Mouse (Mus musculus) cerebellum, adult 18-20 months (tissue): ENCODE results near the gene Slc5a4b.

ENCODE experiments used
- DNase-seq, 2 experiments: peaks; one replicate each; pipeline ENCODE4 v3.0.0; 2021

The Slc5a4b gene

DNA sequence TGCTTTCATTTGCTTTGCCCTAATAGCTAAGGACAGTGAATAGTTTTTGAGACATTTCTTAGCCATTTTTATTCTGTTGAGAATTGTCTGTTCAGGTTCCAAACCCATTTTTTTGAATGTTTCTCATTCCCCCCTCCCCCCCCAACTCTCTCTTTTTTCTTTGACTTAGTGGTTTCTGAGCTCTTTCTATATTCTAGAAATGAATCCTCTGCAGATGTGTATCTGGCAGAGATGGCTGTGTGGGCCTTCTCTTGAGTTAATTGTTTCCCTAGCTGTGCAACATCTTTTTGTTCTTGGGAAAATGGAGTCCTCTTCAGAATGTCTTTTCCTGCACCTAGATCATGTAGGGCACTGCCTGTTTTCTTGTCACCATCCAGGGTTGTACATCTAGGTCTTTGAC lies 75.5 kb downstream of the Slc5a4b start:
- DNase-seq: no peak

DNA sequence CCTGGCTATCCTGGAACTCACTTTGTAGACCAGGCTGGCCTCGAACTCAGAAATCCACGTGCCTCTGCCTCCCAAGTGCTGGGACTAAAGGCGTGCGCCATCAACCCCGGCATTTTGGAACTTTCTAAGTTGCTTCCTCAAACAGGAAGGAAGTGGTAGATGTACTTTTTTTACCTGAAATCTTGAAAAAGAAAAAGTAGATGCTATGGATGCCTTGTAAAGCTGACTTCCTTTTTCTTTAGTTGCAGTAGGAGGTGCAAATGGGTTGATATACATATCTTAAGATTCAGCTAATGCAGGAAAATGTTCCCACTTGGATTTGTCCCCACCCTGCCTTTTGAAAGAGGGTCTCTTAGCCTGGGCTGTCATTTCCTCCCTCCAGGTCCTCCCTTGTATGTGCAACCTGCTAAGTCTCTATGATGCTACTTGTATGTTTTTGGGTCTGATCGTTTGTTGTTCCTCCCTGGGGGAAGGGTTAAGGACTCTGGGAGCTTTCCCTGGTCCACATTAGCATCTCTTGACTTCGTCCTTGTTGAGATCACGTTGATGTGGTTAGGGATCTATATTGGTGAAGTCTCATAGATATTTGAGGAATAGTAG lies 76.7 kb downstream of the Slc5a4b start:
- DNase-seq: no peak

DNA sequence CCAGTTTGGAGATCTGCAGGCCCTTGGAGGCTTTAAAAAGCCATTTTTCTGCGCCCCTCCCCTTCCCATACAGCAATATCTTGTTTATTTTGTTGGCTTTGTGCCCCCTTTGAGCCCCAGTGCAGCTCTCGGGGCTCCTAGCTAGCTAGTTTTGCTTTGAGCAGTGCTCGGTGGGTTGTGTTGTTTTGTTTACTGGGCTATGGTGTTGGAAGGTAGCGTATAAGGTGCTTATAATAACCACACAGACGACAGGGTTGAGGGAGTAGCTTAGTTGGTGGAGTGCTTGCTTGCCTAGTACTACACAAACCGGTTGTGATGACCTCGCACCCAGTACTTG lies 77.7 kb downstream of the Slc5a4b start:
- DNase-seq: no peak

DNA sequence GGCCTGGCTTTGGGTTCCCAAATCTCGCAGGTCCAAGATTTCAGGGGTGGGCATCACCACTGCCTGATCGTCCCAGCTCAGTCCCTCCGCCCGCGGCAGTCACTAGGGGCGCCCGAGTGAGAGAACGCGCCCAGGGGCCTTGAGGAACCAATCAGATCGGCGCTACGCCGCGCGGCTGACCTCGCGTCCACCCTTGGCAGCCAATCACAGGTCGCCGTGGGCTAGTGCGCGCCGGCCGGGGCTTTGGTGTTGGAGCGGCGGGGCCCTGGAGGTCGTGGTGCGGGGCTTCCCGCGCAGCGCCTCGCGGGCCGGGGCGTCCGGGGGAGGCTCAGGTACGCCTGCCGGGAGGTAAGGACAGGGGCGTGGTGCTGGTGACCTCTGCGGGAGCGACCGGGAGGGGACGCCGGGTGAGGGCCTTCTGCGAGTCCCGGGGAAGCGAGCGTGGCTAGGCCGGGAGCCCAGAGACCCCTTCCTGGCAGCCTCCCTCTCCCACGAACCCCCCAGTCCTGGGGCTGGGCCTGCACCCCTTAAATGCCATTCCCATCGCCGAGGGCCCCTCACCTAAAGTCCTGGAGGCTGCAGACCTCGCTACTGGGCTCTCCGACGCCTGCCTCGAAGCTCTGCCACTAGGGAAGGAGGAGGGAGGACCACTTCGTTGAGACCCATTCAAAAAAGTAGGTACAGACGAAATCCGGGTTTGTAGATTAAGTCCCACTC lies 78.2 kb downstream of the Slc5a4b start, which contains the start of gene Zfp280b:
TSS of gene Zfp280b (plus strand) at position 249 of the 717 bp plus-strand sequence.
- DNase-seq: peak; percentile 96 to 97

DNA sequence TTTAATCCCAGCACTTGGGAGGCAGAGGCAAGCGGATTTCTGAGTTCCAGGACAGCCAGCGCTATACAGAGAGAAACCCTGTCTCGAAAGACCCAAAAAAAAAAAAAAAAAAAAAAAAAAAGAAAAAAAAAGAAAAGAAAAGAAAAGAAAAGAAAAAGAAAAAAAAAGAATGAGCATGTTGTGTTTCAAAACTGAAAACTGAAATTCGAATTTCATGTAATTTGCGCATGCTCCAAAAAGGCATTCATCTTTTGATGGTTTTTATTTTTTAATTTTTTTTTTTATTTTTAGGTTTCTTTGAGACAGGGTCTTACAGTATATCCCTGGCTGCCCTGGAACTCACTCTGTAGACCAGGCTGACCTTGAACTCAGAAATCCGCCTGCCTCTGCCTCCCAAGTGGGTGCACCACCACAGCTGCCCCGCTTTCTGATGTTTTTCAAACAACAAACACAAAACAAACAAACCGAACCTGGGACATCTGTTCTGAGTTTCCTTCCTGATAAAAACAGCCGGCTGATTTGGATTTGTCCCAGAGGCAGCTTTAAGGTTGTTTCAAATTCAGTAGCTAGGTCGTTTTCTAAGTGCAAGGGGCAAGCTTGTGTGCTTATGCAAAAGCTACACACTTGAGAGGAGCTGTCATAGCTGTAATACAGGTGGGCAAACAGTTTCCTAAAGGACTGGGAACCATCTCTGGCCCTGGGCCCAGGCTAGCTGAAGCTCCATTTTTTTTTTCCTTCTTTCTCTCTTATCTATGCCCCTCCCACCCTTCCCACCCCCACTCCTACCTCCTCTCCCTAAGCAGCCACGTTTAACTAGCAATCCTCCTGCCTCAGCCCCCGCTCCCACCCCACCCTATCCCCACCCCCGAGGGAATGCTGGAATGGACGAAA lies 79.0 kb downstream of the Slc5a4b start:
- DNase-seq: peak; percentile 52 to 66

DNA sequence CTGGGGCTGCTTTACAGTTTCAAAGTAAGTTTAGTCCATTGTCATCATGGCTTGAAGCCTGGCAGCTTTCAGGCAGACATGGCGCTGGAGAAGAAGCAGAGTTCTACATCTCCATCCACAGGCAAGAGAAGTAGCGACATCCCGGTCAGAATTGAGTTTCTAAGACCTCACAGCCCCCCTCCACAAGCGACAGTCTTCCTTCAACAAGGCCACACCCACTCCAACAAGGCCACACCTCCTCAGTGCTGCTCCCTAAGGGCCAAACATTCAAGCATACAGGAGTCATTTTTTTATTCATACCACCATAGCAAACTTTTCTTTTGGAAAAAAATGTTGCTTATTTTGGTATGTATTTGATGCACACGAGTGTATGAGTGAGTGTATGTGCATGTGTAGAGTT lies 80.3 kb downstream of the Slc5a4b start:
- DNase-seq: no peak

DNA sequence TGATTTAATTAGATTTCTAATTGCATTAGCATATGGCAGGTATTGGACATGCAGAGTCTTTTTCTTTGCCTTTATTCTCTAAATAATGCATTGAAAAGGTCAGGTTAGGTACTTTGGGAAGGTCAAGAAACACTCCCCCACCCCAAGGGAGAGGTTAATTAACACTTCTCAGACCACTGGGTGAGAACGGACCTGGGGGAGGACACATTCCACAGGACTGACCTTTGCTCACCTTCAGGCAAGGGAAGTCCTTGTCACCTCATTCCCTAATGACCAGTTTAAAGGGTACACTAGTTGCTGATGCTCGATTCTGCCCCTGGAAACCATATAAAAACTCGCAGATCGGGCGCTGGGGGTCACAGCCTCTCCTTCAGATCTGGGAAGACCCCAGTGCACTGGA lies 81.5 kb downstream of the Slc5a4b start:
- DNase-seq: no peak

DNA sequence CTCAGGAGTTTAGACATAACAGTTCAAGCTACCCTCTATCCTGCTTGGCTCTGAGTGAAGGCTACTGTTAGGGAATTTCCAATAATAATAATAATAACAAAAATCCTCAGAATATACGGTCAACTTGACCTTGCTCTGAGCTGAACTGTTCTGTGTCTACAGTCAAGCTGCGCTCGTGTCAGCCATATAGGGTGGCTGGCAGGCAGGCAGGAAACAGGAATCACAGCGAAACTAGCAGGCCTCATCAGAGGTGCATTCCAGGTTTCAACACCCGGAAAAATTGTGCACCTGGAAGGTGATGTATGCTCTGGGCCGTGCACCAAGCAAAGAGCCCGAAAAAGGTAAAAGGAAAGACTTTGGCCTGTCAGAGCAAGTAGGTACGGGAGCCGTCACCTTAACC lies 82.4 kb downstream of the Slc5a4b start:
- DNase-seq: no peak

DNA sequence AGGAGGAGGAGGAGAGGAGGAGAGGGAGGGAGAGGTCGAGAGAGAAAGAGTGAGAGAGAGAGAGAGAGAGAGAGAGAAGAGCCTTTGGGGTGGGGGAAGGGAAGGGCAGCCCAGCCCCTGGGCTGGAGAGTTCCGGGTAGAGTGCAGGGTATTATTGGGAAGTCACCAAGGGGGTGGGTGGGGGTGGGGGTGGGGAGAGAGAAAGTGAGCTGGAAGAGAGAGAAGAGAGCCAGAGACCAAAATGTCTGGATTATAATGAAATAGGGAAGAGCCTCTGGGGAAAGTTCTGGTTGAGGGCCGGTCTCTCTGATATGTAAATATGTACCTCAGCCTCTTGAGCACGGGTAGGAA lies 82.8 kb downstream of the Slc5a4b start:
- DNase-seq: no peak

DNA sequence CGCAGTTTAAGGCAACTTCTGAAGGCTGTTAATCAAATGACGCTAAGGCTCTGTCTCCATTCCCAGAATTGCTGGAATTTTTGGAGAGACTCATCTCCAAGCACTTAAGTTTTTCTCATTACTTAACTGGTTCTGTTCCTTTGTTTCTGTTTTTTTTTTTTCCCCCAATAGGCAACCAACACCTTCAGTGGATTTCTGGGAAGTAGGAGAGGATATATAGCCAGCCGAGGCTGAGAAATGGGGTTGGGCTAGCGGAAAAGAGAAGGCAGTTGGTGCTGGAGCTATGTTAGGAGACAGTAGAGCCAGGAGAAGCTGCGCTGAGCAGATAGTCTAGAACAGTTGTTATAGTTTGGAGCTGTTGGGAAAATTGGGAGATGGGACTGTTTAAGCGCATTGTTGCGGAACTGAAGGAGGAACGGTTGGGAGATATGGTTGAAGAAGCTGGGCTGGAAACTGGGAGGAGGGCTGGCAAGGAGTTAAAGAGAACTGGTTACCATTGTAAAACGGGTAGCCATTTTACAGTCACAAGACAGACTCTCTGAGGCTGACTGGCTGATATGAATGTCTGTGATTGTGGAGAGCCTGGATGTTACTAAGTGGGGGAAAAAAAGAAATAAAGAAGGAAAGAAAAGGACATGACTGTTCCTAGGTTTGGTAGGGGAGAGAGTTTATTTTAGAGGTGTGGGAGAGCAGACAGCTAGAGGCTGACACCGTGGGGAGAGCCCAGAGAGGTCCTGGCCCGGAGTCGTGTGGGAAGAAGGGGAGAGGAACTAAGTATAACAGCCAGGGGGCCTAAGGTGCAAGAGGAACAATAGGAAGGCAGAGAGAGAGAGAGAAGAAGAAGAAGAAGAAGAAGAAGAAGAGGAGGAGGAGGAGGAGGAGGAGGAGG lies 83.4 kb downstream of the Slc5a4b start:
- no peak for DNase-seq

DNA sequence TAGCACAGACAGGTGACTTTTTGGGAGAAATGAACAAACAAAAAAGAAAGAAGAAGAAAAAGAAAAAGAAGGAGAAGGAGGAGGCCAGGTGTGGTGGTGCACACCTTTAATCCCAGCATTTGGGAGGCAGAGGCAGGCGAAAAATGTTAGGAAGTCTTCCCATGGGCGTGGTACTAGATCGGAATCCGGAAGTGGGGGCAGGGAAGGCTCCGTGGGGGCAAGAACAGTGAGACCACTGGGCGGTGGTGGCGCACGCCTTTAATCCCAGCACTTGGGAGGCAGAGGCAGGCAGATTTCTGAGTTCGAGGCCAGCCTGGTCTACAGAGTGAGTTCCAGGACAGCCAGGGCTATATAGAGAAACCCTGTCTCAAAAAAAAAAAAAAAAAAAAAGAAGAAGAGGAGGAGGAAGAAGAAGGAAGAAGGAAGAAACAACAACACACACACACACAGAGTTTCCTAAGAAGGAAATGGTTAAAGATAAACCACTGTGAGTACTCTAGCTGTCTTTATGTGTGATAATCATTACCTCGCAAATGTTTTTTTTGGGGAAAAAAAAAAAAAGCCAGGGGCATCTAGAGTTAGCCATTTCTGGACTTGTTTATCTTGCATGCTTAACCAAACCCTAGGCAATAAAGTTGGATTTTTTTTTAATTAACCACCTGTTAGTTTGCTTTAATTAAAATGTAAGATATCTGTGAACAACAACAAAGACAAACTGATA lies 85.1 kb downstream of the Slc5a4b start:
- DNase-seq: no peak

DNA sequence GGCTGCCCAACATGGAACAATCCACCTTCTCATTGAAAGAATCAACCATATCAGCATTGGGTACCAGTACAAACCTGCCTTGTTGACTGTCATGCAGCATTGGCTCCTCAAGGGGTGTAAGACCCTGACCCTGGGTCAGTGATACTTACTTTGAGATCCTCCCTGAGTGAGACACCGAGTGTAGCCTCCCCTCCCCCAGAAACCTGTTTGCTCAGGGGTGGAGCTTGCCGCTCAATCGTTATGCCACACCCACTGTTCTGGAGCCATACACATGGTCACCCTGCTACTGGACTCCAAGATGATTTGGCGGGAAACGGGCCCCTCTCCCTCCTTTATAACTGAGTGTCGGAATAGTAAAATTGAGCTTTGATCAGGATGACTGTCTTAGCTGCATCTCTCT lies 86.8 kb downstream of the Slc5a4b start:
- DNase-seq: no peak

DNA sequence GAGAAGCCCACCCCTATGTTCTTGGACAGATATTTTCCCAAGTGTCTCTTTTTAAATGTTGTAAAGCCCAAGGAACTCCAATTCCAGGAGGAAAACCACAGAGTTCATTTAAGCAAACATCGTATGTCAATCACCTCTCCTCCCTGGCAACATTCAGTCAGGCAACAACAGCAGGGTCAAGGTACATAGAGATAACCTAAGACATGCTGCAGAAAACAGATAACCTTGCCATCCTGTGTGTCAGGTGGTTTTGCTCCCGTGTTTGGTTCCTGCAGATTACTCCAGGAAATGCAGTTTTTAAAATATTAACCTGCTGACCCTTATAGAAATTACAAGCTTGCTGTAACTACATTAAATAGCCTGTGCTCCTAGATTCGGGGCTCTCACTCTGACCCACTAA lies 89.0 kb downstream of the Slc5a4b start:
- no peak for DNase-seq

DNA sequence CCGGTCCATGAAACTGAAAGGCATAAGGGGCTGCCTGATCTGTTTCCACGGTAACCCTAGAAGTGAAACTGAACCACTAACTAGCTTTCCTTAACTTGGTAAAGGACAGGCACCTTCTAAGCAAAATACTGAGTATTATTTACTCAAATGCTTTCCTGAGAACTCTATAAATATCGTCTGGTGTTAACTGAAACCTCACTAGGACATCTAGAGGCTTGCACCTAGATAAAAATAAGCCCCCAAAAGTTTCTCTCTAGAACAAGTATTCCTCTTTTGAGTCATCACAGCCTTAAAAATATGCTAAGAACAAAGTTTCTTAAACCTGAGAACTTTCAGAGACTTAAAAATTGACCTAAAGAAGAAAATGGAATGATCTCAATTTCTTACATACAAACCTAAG lies 93.9 kb downstream of the Slc5a4b start:
- DNase-seq: no peak

DNA sequence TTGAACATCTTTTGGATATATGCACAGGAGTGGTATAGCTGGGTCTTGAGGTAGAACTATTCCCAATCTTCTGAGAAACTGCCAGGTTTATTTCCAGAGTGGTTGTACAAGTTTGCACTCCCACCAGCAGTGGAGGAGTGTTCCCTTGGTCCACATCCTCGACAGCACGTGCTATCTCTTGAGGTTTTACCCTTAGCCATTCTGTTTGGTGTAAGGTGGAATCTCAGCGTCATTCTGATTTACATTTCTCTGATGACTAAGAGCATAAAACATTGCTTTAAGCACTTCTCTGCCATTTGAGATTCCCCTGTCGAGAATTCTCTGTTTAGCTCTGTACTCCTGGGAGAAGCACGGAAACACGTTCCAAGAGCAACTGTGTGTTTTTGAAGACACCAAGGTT lies 97.8 kb downstream of the Slc5a4b start:
- DNase-seq: no peak

DNA sequence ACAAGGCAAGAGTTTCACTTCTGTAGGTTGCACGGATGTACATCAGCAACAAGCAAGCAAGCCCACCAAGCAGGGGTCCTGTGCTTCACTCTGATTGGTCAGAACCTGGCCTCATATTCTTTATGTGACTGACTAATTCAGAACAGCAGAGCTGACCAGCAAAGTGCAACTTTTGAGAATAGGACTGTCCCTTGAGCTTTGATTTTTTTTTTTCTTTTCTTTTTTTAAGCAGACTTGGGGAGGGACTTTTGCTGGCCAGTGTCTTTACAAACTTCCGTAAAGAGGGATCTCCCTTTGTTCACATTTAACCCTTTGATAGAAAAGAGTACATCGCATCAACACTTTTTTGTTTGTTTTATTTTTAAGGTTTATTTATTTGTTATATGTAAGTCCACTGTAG lies 100.9 kb downstream of the Slc5a4b start:
- DNase-seq: no peak
